Mouse (Mus musculus) lung, embryonic 15.5 days (tissue): ENCODE data around the gene Miox. TPM values are rescaled to one million over a fixed set of nuclear protein-coding genes. Genes with fewer than 3 reads are reported as not detected.

Experiments
- ATAC-seq: fragments of 200-750 bp; cut with Nextera tagmentation; 2 replicates; pipeline ENCODE4 v1.8.0; 2017; ENCODE audit warnings: moderate number of reproducible peaks, borderline replicate concordance; ENCODE audit not compliant: low FRiP score, low TSS enrichment; ENCODE audit errors: extremely low read depth
- H3K27ac ChIP-seq: fragments of 300-500 bp; sonication (generic); 2 replicates; pipeline ENCODE4 v1.5.1; 2015; ENCODE audit warnings: moderate library complexity, mild to moderate bottlenecking, inconsistent platforms
- H3K27me3 ChIP-seq: fragments of 300-500 bp; sonication (generic); 2 replicates; pipeline ENCODE4 v1.6.1; 2015; ENCODE audit warnings: inconsistent platforms
- H3K36me3 ChIP-seq: fragments of 300-500 bp; sonication (generic); 2 replicates; pipeline ENCODE4 v1.6.1; 2015; ENCODE audit warnings: inconsistent platforms
- H3K4me1 ChIP-seq: fragments of 300-500 bp; sonication (generic); 2 replicates; pipeline ENCODE4 v1.6.1; 2015; ENCODE audit warnings: inconsistent platforms
- H3K4me2 ChIP-seq: fragments of 300-500 bp; sonication (generic); 2 replicates; pipeline ENCODE4 v1.6.1; 2015; ENCODE audit warnings: inconsistent platforms, mild to moderate bottlenecking, moderate library complexity
- H3K4me3 ChIP-seq: fragments of 300-500 bp; sonication (generic); 2 replicates; pipeline ENCODE4 v1.5.1; 2015; ENCODE audit warnings: mild to moderate bottlenecking, inconsistent platforms
- H3K9ac ChIP-seq: fragments of 300-500 bp; sonication (generic); 2 replicates; pipeline ENCODE4 v1.6.1; 2015; ENCODE audit warnings: inconsistent platforms
- H3K9me3 ChIP-seq: fragments of 300-500 bp; sonication (generic); 2 replicates; pipeline ENCODE4 v1.6.1; 2016; ENCODE audit warnings: inconsistent platforms
- WGBS: fragments of 180-500 bp; shearing (Covaris S2); methylation state at CpG from one replicate; pipeline ENCODE4 v1.1.7; 2015; 5-methylcytosine and 5-hydroxymethylcytosine counted together
- polyA plus RNA-seq: library from polyadenylated mRNA; unstranded; fragments of >200 nt; fragmentation: Nextera tagmentation; extraction: Ambion mirVana; gene quantifications from 2 replicates; pipeline ENCODE4 v1.2.1, GENCODE M21; 2015

Miox gene
- polyA plus RNA-seq, 1 experiment from 2014 or later: not detected

DNA sequence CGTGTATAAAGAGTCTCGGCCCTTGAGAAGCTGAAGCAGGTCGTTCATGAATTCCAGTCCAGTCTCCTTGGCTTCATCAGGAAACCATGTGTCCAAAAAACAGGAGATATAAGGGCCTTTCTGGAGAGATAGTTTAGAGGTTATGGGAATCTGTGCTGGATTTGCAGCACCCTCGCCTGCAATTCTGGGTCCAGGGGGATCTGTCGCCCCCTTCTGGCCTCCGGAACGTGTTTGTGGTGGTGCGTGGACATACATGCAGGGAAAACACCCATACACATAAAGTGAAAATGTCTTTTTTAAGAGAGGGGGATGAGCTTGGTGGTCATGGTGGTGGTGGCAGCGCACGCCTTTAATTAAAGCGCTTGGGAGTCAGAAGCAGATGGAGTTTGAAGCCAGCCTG is 18.1 kb upstream of the Miox start:
- no peaks in the 10 kb centered on the region for H3K36me3 ChIP-seq
- no peak for ATAC-seq
- H3K27ac ChIP-seq: no peak overlapping the region
- peak overlapping the region; percentile 99; the same call in 1 of the 2 replicates for H3K4me3 ChIP-seq
- H3K4me2 ChIP-seq: peak overlapping the region; percentile 74; the same call in 1 of the 2 replicates
- H3K4me1 ChIP-seq: peaks cover 21% of the 10 kb centered on the region
- whole genome bisulfite sequencing: 58% methylated on average over 11 of the region's 11 CpGs
- H3K9ac ChIP-seq: no peak overlapping the region
- no peaks in the 10 kb centered on the region for H3K9me3 ChIP-seq
- no peaks in the 10 kb centered on the region for H3K27me3 ChIP-seq

DNA sequence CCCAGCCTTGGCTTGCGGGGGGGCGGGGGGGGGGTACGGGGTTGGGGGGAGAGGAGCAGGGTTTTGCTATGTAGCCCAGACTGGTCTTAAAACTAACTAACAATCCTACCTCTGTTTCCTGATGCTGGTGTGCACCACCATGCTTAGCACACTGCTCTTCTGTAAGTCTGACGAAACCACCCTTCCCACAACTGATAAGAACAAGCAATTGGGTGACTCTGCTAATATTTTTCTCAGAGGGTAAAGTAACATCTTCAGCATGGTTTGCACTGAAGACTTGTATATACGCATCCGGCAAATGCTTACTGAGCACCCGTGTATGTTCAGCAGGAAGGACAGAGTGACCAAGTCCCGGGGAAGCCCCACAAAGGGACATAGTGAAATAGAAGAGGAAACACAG is 12.9 kb upstream of the Miox start:
- WGBS: 70% methylated on average over 8 of the region's 8 CpGs
- peaks cover 12% of the 10 kb centered on the region; the same call in 1 of the 2 replicates for H3K27me3 ChIP-seq
- ATAC-seq: no peak

DNA sequence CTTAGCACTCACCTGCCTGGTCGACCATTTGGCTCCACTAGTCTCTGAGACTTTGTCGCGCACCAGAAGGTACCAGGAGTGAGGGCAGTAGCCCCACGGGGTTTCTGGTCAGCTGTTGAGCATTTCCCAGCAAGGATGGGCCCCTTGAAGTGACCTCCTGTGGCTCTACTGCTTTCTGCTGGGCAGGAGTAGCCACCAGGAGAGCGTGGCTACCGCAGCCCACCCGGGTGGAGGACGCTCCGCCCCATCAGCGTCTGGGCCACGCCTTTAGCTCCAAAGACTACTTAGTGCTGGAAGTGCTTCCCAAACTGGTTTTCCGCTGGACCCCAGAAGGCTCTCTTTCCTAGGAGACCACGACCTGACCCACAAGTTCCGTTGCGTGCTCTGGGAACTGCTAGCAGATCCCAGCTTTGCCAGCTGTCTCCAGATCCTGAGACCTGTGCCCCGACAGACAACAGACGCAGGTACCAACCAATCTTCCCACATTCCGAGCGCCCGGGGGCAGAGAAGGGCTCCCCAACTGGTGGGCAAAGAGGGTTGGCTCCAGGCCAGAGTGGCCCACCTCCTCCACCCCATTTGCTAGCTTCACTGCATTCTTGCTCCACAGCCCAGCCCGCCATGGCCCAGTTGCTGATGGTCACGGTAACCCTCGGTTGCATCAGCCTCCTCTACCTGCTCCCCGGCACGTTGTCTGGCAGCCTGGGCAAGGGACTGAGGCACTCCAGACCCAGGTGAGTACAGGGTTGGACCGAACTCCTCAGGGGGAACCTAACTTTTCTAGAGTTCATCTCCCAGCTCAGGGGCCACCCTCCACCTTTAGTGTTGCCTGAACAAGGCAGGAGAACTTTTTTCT is 11.3 kb upstream of the Miox start, which contains the start of gene Adm2:
Gene Adm2, plus strand, starts transcription at position 51 of the 853 bp plus-strand sequence.
- no peaks in the 10 kb centered on the region for H3K9me3 ChIP-seq
- peaks cover 7% of the 10 kb centered on the region for H3K4me1 ChIP-seq
- H3K36me3 ChIP-seq: no peaks in the 10 kb centered on the region
- no peak within 1 kb of the TSS for H3K9ac ChIP-seq
- no peak within 1 kb of the TSS for H3K27ac ChIP-seq
- ATAC-seq: peak; percentile 28; the same call in 1 of the 2 replicates
- H3K27me3 ChIP-seq: peaks cover 12% of the 10 kb centered on the region; the same call in 1 of the 2 replicates
- 6% methylated on average over 26 of the region's 26 CpGs for WGBS
- H3K4me2 ChIP-seq: peak within 1 kb of the TSS; percentile 54
- peak within 1 kb of the TSS; percentile 27 for H3K4me3 ChIP-seq

More for the DNA sequence above, 12.9 kb upstream of the Miox start:
- Histone ChIP-seq H3K4me2 (no peak overlapping the region), H3K9ac (no peak overlapping the region), H3K36me3 (no peaks in the 10 kb centered on the region), H3K4me3 (no peak overlapping the region), H3K4me1 (peaks cover 7% of the 10 kb centered on the region), H3K9me3 (no peaks in the 10 kb centered on the region), H3K27ac (no peak overlapping the region)

DNA sequence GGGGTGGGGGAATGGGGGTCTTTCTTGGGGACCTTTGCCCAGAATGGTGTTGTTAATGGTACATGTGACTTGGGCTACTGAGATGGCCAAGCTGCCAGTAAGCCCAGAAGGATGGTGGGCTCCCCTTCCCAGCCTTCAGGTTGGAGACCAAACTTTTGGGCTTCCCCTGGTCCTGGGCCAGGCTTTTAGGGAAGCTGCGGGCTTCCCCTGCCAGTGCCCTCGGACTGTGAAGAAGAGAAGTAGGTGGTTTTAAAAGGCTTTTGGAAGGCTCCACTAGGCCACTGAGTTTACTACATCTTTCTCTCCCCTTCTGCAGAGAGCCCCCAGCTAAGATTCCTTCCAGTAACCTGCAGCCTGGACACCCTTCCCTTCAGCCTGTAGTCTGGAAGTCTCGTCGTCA is 10.5 kb upstream of the Miox start:
- Histone ChIP-seq H3K36me3 (no peaks in the 10 kb centered on the region), H3K9me3 (no peaks in the 10 kb centered on the region), H3K27me3 (peaks cover 12% of the 10 kb centered on the region; the same call in 1 of the 2 replicates), H3K9ac (no peak overlapping the region), H3K4me1 (peaks cover 7% of the 10 kb centered on the region), H3K4me2 (peak overlapping the region; percentile 54; the same call in 1 of the 2 replicates), H3K4me3 (no peak overlapping the region), H3K27ac (no peak overlapping the region)
- no peak for ATAC-seq
- WGBS: 85% methylated on average over 4 of the region's 4 CpGs

DNA sequence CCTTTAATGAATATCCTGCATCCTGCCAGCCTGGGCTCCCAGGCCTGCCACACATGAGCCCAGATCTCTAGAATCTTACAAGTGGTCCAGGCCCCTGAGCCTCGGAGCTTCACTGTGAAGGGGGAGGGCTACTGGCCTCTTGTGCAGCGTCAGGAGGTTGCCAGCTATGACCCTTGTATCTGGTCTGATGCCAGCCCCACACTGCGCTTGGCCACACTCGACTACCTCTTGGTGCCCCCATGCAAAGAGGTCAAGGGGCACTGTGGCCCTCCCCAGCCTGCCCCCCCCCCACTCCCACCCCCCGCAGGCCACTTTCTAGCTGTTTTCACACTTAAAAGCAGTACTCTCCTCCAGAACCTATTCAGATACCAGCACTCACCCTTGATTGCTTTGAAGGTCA is 7.8 kb upstream of the Miox start:
- Histone ChIP-seq H3K4me1 (peaks cover 7% of the 10 kb centered on the region), H3K27ac (no peak overlapping the region), H3K9me3 (no peaks in the 10 kb centered on the region), H3K36me3 (no peaks in the 10 kb centered on the region), H3K27me3 (peaks cover 12% of the 10 kb centered on the region; the same call in 1 of the 2 replicates), H3K4me3 (no peak overlapping the region), H3K4me2 (no peak overlapping the region), H3K9ac (no peak overlapping the region)
- no peak for ATAC-seq
- 50% methylated on average over 5 of the region's 5 CpGs for WGBS

DNA sequence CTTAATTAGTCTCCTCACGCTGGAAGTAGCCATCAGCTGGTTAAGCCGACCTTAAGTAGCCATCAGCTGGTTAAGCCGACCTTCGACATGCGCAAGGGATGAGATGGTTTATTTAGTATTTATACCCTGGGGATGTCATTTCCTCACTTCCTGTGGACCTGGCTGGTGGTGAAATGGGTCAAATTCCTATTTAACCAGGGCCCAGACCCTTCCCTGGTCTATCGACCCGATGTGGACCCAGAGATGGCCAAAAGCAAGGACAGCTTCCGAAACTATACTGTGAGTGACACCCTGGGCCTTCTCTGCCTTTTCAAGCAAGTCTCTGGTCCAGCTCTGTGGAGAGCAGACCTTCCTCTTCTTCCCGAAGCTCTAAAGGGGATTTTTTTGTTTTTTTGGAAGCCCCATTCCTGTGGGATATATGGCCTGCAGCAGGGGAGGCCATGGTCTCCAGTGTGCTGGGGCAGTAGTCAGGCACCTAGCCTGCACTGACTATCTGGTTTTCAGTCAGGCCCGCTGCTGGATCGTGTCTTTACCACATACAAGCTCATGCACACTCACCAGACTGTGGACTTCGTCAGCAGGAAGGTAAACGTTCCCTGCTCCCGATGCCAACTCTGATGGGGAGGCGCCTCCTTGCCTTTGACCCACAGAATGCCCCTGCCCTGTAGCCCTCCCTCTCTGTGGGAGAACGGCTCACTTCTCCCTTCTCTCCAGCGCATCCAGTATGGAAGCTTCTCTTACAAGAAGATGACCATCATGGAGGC is 758 bp downstream of the Miox start:
- no peak for ATAC-seq
- Histone ChIP-seq H3K27me3 (no peaks in the 10 kb centered on the region), H3K9ac (no peak overlapping the region), H3K4me3 (no peak overlapping the region), H3K36me3 (no peaks in the 10 kb centered on the region), H3K9me3 (no peaks in the 10 kb centered on the region), H3K4me1 (no peaks in the 10 kb centered on the region), H3K27ac (no peak overlapping the region), H3K4me2 (no peak overlapping the region)
- WGBS: 72% methylated on average over 17 of the region's 17 CpGs

DNA sequence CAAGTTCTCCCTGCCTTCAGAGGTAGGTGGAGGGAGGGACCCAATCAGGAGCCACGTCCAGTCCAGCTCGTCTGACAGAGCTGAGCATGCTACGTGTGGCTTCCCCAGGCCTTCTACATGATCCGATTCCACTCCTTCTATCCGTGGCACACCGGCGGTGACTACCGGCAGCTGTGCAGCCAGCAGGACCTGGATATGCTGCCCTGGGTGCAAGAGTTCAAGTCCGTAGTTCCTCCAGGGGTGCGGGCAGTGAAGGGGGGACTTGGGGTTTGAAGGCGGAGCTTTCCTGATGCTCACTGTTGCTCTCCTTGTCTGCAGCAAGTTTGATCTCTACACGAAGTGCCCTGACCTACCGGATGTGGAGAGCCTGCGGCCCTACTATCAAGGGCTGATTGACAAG is 2.2 kb downstream of the Miox start:
- 77% methylated on average over 14 of the region's 14 CpGs for WGBS
- Histone ChIP-seq H3K36me3 (no peaks in the 10 kb centered on the region), H3K27me3 (no peaks in the 10 kb centered on the region), H3K9ac (no peak overlapping the region), H3K4me2 (no peak overlapping the region), H3K9me3 (no peaks in the 10 kb centered on the region), H3K4me3 (no peak overlapping the region), H3K27ac (no peak overlapping the region), H3K4me1 (no peaks in the 10 kb centered on the region)
- no peak for ATAC-seq

DNA sequence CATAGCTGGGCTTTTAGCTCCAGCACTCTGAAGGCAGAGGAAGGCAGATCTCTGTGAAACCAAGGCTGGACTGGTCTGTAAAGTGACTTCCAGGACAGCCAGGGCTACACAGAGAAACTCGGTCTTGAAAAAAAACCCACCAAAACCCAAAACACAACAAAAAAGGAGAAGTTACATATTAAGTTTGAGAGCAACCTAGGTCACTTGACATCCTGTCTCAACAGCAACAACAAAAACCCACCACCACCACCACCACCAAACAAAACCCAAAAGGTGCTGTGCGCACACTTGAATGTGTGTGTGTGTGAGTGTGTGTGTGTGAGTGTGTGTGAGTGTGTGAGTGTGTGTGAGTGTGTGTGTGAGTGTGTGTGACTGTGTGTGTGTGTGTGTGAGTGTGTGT is 5.5 kb downstream of the Miox start:
- no peaks in the 10 kb centered on the region for H3K27me3 ChIP-seq
- no peak overlapping the region for H3K4me2 ChIP-seq
- no peaks in the 10 kb centered on the region for H3K4me1 ChIP-seq
- no peaks in the 10 kb centered on the region for H3K36me3 ChIP-seq
- no peaks in the 10 kb centered on the region for H3K9me3 ChIP-seq
- no peak for ATAC-seq
- WGBS: 80% methylated on average over 2 of the region's 2 CpGs
- no peak overlapping the region for H3K27ac ChIP-seq
- no peak overlapping the region for H3K9ac ChIP-seq
- no peak overlapping the region for H3K4me3 ChIP-seq

DNA sequence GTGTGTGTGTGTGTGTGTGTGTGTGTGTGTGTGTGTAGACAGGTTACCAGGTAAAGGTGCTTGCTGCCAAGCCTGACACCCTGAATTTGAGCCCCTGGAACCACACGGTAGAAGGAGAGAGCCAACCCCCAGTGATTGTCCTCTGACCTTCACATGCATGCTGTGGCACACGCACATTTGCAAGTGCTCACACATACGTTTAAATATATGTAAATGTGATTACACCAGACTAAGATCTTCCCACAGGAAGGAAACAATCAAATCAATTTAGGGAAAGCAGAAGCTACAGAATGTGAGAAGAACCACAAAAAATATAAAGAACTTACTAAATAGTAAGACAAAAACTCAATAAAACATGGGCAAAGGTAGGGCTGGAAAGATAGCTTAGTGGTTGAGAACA is 5.9 kb downstream of the Miox start:
- Histone ChIP-seq H3K9ac (no peak overlapping the region), H3K4me1 (no peaks in the 10 kb centered on the region), H3K36me3 (no peaks in the 10 kb centered on the region), H3K4me2 (no peak overlapping the region), H3K27me3 (no peaks in the 10 kb centered on the region), H3K4me3 (no peak overlapping the region), H3K9me3 (no peaks in the 10 kb centered on the region), H3K27ac (no peak overlapping the region)
- no peak for ATAC-seq
- WGBS: 82% methylated on average over 3 of the region's 3 CpGs

DNA sequence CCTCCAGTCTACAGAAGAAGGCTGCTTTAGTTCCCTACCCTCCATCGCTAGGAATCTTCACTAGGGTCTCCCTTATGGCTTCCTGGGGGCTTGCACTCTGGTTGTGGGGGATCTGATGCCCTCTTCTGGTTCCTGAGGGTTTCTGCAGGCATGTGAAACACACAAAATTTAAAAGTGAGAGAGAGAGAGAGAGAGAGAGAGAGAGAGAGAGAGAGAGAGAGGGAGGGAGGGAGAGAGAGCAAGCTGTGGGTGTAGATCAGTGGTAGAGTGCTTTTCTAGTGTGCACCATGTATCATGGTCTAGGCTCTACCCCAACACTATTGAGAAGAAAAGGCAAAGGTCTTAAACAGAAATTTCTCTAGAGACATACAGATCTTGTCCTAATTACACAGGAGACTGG is 7.5 kb downstream of the Miox start:
- Histone ChIP-seq H3K27me3 (no peaks in the 10 kb centered on the region), H3K27ac (no peak overlapping the region), H3K4me2 (no peak overlapping the region), H3K9me3 (no peaks in the 10 kb centered on the region), H3K9ac (no peak overlapping the region), H3K4me1 (no peaks in the 10 kb centered on the region), H3K4me3 (no peak overlapping the region), H3K36me3 (no peaks in the 10 kb centered on the region)
- ATAC-seq: no peak
- 46% methylated on average over 1 of the region's 1 CpGs for WGBS

DNA sequence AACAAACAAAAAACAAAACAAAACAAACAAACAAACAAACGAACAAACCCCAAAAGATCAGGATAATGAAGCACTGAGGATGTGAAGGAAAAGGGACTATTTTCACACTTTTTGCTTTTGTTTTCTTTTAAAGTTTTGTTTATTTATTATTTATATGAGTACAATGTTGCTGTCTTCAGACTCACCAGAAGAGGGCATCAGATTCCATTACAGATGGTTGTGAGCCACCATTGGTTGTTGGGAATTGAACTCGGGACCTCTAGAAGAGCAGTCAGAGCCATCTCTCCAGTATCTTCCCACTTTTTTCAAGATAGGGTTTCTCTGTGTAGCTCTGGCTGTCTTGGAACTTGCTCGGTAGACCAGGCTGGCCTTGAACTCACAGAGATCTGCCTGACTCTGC is 9.1 kb downstream of the Miox start:
- H3K9me3 ChIP-seq: no peaks in the 10 kb centered on the region
- no peaks in the 10 kb centered on the region for H3K27me3 ChIP-seq
- H3K9ac ChIP-seq: no peak overlapping the region
- no peak overlapping the region for H3K4me3 ChIP-seq
- H3K36me3 ChIP-seq: no peaks in the 10 kb centered on the region
- H3K4me1 ChIP-seq: no peaks in the 10 kb centered on the region
- H3K4me2 ChIP-seq: no peak overlapping the region
- no peak for ATAC-seq
- 88% methylated on average over 3 of the region's 3 CpGs for WGBS
- H3K27ac ChIP-seq: no peak overlapping the region

DNA sequence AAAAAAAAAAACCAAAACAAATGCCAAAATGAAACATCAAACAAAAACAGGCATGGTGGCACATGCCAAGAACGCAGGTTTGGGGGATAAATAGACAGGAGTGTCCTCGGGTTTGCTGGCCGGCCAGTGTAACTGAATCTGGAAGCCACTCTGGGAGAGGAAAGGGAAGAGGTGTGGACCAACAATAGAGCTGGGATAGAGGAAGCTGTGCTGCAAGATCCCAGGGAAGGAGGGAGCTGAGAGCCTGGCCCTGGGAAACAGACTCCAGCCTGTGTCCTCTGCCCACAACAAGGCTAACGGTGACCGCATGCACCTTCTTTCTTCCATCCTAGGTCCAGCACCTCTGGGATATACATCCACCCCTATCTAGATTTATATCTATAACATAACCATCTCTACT is 16.2 kb downstream of the Miox start:
- Histone ChIP-seq H3K9ac (no peak overlapping the region), H3K9me3 (no peaks in the 10 kb centered on the region), H3K4me1 (peaks cover 10% of the 10 kb centered on the region), H3K36me3 (peaks cover 43% of the 10 kb centered on the region), H3K4me2 (no peak overlapping the region), H3K4me3 (no peak overlapping the region), H3K27me3 (no peaks in the 10 kb centered on the region), H3K27ac (no peak overlapping the region)
- 83% methylated on average over 5 of the region's 5 CpGs for WGBS
- ATAC-seq: no peak
